Mouse (Mus musculus): ENCODE data around the gene Dtx2. TPM values are rescaled to one million over a fixed set of nuclear protein-coding genes. Genes with fewer than 3 reads are reported as not detected.

Dtx2 gene
- polyA plus RNA-seq, 1 experiment from 2014 or later, result 21.6 TPM

DNA sequence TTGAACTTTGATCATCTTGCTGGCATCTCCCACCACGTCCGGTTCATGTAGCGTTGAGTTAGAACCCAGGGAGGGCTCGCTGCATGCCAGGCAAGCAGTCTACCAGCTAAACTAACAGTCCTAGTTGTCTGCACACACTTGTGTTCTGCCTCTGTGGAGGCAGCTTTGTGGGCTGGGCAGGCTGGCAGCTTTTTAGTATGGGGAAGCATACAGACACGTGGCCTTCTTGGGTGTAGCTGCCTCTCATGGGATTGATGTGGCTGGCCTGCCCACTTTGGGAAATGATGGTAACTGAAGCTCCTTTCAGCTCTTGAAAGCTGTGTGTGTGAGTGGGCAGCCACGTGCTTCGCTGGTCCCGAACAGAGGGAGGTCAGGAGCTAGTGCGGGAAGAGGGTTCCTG, 32.3 kb downstream of the Dtx2 start:
- 78% methylated on average over 9 of the region's 9 CpGs for WGBS
- H3K27me3 ChIP-seq (ENCODE audit: control insufficient read depth, insufficient read depth, low read length), result no peaks in the 10 kb centered on the region

DNA sequence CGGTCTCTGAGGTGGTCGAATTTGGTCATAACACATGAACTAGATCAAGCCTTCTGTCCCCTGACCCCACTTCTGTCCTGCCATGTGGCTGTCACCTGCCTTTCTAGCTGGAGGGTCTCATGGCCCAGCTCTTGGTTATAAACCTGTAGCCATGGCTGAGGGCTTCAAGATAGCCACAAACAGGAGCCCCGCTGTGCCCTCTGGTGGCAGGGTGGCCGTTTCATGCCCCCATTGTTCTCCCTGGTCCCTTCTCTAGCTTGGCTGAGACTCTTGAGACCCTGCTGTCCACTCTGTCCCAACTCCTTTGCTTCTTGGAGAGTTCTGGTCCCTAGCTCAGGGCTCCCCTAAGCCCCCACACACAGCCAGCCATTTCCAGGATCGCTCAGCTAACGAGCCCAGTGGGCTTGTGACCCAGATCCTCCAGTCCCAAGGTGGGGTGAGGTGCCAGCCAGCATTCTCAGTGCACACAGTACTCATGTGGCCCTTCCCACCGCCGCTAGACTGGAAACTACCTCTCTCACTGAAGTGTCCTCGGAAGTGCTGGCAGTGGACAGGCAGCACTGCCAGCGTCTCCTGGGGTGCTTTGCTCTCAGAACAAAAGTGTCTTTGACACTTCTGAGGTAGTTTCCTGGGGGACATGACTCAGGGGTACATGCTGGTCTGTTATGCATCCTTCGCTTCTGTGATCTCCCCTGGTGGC, 33.2 kb downstream of the Dtx2 start:
- no peak for ATAC-seq (ENCODE audit: low FRiP score)
- Histone ChIP-seq H3K9me3 (ENCODE audit: control insufficient read depth, low read length) (no peaks in the 10 kb centered on the region), H3K4me2 (replicated peaks; ENCODE audit: low read depth, low read length) (no peak overlapping the region)

More for the DNA sequence above, 32.3 kb downstream of the Dtx2 start:
- ATAC-seq (ENCODE audit: low FRiP score) (no peak), DNase-seq (ENCODE audit: low spot score) (no peak)
- 0 out of 2 replicates have a peak, but pooled peaks cover 3% of the 10 kb centered on the region for H3K36me3 ChIP-seq (ENCODE audit: control insufficient read depth, insufficient read depth, low read length)
- H3K4me2 ChIP-seq (replicated peaks; ENCODE audit: low read depth, low read length), result no peak overlapping the region
- no peaks in the 10 kb centered on the region for H3K4me1 ChIP-seq (replicated peaks; ENCODE audit: control insufficient read depth, insufficient read depth, low read length)
- no peak overlapping the region for H3K4me3 ChIP-seq (ENCODE audit: low read depth, low read length)
- no peak overlapping the region for H3K9ac ChIP-seq (ENCODE audit: low read depth, low read length)
- H3K9me3 ChIP-seq (ENCODE audit: control insufficient read depth, low read length), result no peaks in the 10 kb centered on the region
- no peak overlapping the region for H3K27ac ChIP-seq (ENCODE audit: low read depth, low read length)

GRCm38 (mm10) chr5:136034868-136035267, 40.3 kb downstream of the Dtx2 start:
- no peaks in the 10 kb centered on the region for H3K27me3 ChIP-seq (ENCODE audit: control insufficient read depth, insufficient read depth, low read length)
- no peaks in the 10 kb centered on the region for H3K4me1 ChIP-seq (replicated peaks; ENCODE audit: control insufficient read depth, insufficient read depth, low read length)
- H3K27ac ChIP-seq (ENCODE audit: low read depth, low read length), result no peak overlapping the region
- peaks cover 5% of the 10 kb centered on the region; the same call in 1 of the 2 replicates for H3K36me3 ChIP-seq (ENCODE audit: control insufficient read depth, insufficient read depth, low read length)
- H3K4me3 ChIP-seq (ENCODE audit: low read depth, low read length), result no peak overlapping the region
- DNase-seq (ENCODE audit: low spot score), result no peak
- H3K4me2 ChIP-seq (replicated peaks; ENCODE audit: low read depth, low read length), result no peak overlapping the region
- H3K9me3 ChIP-seq (ENCODE audit: control insufficient read depth, low read length), result no peaks in the 10 kb centered on the region
- ATAC-seq (ENCODE audit: low FRiP score), result no peak
- WGBS, result 82% methylated on average over 4 of the region's 4 CpGs
- no peak overlapping the region for H3K9ac ChIP-seq (ENCODE audit: low read depth, low read length)

More for the DNA sequence above, 33.2 kb downstream of the Dtx2 start:
- WGBS, result 83% methylated on average over 11 of the region's 11 CpGs
- H3K27me3 ChIP-seq (ENCODE audit: control insufficient read depth, insufficient read depth, low read length), result no peaks in the 10 kb centered on the region
- H3K4me1 ChIP-seq (replicated peaks; ENCODE audit: control insufficient read depth, insufficient read depth, low read length), result no peaks in the 10 kb centered on the region
- no peak overlapping the region for H3K4me3 ChIP-seq (ENCODE audit: low read depth, low read length)
- DNase-seq (ENCODE audit: low spot score), result no peak
- H3K27ac ChIP-seq (ENCODE audit: low read depth, low read length), result no peak overlapping the region
- no peak overlapping the region for H3K9ac ChIP-seq (ENCODE audit: low read depth, low read length)
- peaks cover 7% of the 10 kb centered on the region; the same call in 1 of the 2 replicates for H3K36me3 ChIP-seq (ENCODE audit: control insufficient read depth, insufficient read depth, low read length)

- H3K9me3 ChIP-seq (ENCODE audit: control insufficient read depth, low read length), result no peaks in the 10 kb centered on the region
- no peak overlapping the region for H3K27ac ChIP-seq (ENCODE audit: low read depth, low read length)
- no peaks in the 10 kb centered on the region for H3K27me3 ChIP-seq (ENCODE audit: control insufficient read depth, insufficient read depth, low read length)
- no peaks in the 10 kb centered on the region for H3K4me1 ChIP-seq (replicated peaks; ENCODE audit: control insufficient read depth, insufficient read depth, low read length)
- 71% methylated on average over 1 of the region's 1 CpGs for WGBS
- no peak overlapping the region for H3K4me2 ChIP-seq (replicated peaks; ENCODE audit: low read depth, low read length)
- H3K4me3 ChIP-seq (ENCODE audit: low read depth, low read length), result no peak overlapping the region
- ATAC-seq (ENCODE audit: low FRiP score), result no peak
- peaks cover 5% of the 10 kb centered on the region; the same call in 1 of the 2 replicates for H3K36me3 ChIP-seq (ENCODE audit: control insufficient read depth, insufficient read depth, low read length)
- no peak overlapping the region for H3K9ac ChIP-seq (ENCODE audit: low read depth, low read length)
- no peak for DNase-seq (ENCODE audit: low spot score)
Measured at GRCm38 (mm10) chr5:136035285-136035684, 40.7 kb downstream of the Dtx2 start.

- no peak overlapping the region for H3K27ac ChIP-seq (ENCODE audit: low read depth, low read length)
- H3K4me1 ChIP-seq (replicated peaks; ENCODE audit: control insufficient read depth, insufficient read depth, low read length), result no peaks in the 10 kb centered on the region
- H3K9me3 ChIP-seq (ENCODE audit: control insufficient read depth, low read length), result no peaks in the 10 kb centered on the region
- WGBS, result 80% methylated on average over 1 of the region's 1 CpGs
- no peak overlapping the region for H3K4me2 ChIP-seq (replicated peaks; ENCODE audit: low read depth, low read length)
- no peak overlapping the region for H3K4me3 ChIP-seq (ENCODE audit: low read depth, low read length)
- DNase-seq (ENCODE audit: low spot score) (no peak), ATAC-seq (ENCODE audit: low FRiP score) (no peak)
- no peak overlapping the region for H3K9ac ChIP-seq (ENCODE audit: low read depth, low read length)
- H3K27me3 ChIP-seq (ENCODE audit: control insufficient read depth, insufficient read depth, low read length), result no peaks in the 10 kb centered on the region
- H3K36me3 ChIP-seq (ENCODE audit: control insufficient read depth, insufficient read depth, low read length), result peaks cover 5% of the 10 kb centered on the region; the same call in 1 of the 2 replicates
Measured at GRCm38 (mm10) chr5:136036667-136037066, 42.1 kb downstream of the Dtx2 start.

- Histone ChIP-seq H3K9me3 (ENCODE audit: control insufficient read depth, low read length) (no peaks in the 10 kb centered on the region), H3K27me3 (ENCODE audit: control insufficient read depth, insufficient read depth, low read length) (no peaks in the 10 kb centered on the region), H3K4me2 (replicated peaks; ENCODE audit: low read depth, low read length) (no peak within 1 kb of the TSS), H3K9ac (ENCODE audit: low read depth, low read length) (no peak within 1 kb of the TSS), H3K27ac (ENCODE audit: low read depth, low read length) (no peak within 1 kb of the TSS), H3K36me3 (ENCODE audit: control insufficient read depth, insufficient read depth, low read length) (no peaks in the 10 kb centered on the region), H3K4me3 (ENCODE audit: low read depth, low read length) (no peak within 1 kb of the TSS), H3K4me1 (replicated peaks; ENCODE audit: control insufficient read depth, insufficient read depth, low read length) (no peaks in the 10 kb centered on the region)
- DNase-seq (ENCODE audit: low spot score), result no peak
- no peak for ATAC-seq (ENCODE audit: low FRiP score)
- 87% methylated on average over 17 of the region's 17 CpGs for WGBS
Measured at GRCm38 (mm10) chr5:136038258-136039214, 43.9 kb downstream of the Dtx2 start, which contains the start of gene Upk3b. Gene Upk3b (plus strand): TSS chr5:136038496.

DNA sequence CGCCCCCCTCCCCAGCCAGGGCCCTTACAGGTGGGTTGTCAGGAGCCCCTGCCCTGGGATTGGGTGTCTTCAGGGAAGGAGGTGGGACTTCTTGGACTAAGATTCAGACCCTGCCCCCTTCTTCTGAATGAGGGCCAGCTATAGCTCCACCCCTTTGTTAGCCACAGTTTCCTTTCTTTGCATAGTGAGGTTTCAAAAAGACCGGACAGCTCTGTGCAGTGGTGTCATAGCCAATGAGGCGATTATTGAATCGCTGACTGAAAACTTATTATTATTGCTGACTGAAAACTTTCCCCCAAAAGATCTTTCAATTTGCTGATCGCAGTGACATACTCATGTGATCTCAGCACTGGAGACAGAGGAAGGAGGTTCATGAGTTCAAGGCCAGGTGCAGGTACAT, 45.6 kb downstream of the Dtx2 start:
- H3K4me3 ChIP-seq (ENCODE audit: low read depth, low read length), result no peak overlapping the region
- H3K36me3 ChIP-seq (ENCODE audit: control insufficient read depth, insufficient read depth, low read length), result no peaks in the 10 kb centered on the region
- H3K4me2 ChIP-seq (replicated peaks; ENCODE audit: low read depth, low read length), result no peak overlapping the region
- DNase-seq (ENCODE audit: low spot score), result no peak
- WGBS, result 39% methylated on average over 5 of the region's 5 CpGs
- no peaks in the 10 kb centered on the region for H3K9me3 ChIP-seq (ENCODE audit: control insufficient read depth, low read length)
- H3K4me1 ChIP-seq (replicated peaks; ENCODE audit: control insufficient read depth, insufficient read depth, low read length), result no peaks in the 10 kb centered on the region
- no peak overlapping the region for H3K27ac ChIP-seq (ENCODE audit: low read depth, low read length)
- no peaks in the 10 kb centered on the region for H3K27me3 ChIP-seq (ENCODE audit: control insufficient read depth, insufficient read depth, low read length)
- ATAC-seq (ENCODE audit: low FRiP score), result no peak
- no peak overlapping the region for H3K9ac ChIP-seq (ENCODE audit: low read depth, low read length)

- Histone ChIP-seq H3K36me3 (ENCODE audit: control insufficient read depth, insufficient read depth, low read length) (no peaks in the 10 kb centered on the region), H3K27me3 (ENCODE audit: control insufficient read depth, insufficient read depth, low read length) (no peaks in the 10 kb centered on the region), H3K9me3 (ENCODE audit: control insufficient read depth, low read length) (no peaks in the 10 kb centered on the region), H3K27ac (ENCODE audit: low read depth, low read length) (no peak overlapping the region), H3K4me2 (replicated peaks; ENCODE audit: low read depth, low read length) (no peak overlapping the region), H3K4me1 (replicated peaks; ENCODE audit: control insufficient read depth, insufficient read depth, low read length) (no peaks in the 10 kb centered on the region), H3K9ac (ENCODE audit: low read depth, low read length) (no peak overlapping the region), H3K4me3 (ENCODE audit: low read depth, low read length) (no peak overlapping the region)
- no peak for ATAC-seq (ENCODE audit: low FRiP score)
- WGBS, result 26% methylated on average over 2 of the region's 2 CpGs
- DNase-seq (ENCODE audit: low spot score), result no peak
Measured at GRCm38 (mm10) chr5:136041260-136041659, 46.7 kb downstream of the Dtx2 start.
